Mouse (Mus musculus): ENCODE results near the gene Stab1. TPM values are rescaled to one million over a fixed set of nuclear protein-coding genes. Genes with fewer than 3 reads are reported as not detected.

The Stab1 gene
- total RNA-seq, 1 experiment, result 2.0 TPM

GRCm38 (mm10) chr14:31160196-31161150 is 8.0 kb downstream of the Stab1 start:
- Histone ChIP-seq H3K4me3 (ENCODE audit: insufficient read depth in 1 of 2, low read depth in 1 of 2, low read length in 2 of 2, poor library complexity in 1 of 2, severe bottlenecking in 1 of 2) (no peak overlapping the region), H3K4me1 (ENCODE audit: control insufficient read depth in 2 of 2, insufficient read depth in 2 of 2, low read length in 2 of 2, poor library complexity in 1 of 2) (peaks cover 0 to 8% of the 10 kb centered on the region in 2 experiments; a peak in 1 of 4 replicates), H3K36me3 (ENCODE audit: control insufficient read depth, insufficient read depth, low read length, poor library complexity, severe bottlenecking) (no peaks in the 10 kb centered on the region), H3K9me3 (ENCODE audit: control insufficient read depth, insufficient read depth, low read depth, low read length) (no peaks in the 10 kb centered on the region), H3K27ac (ENCODE audit: insufficient read depth, low read depth, low read length, poor library complexity, severe bottlenecking) (no peak overlapping the region), H3K9ac (ENCODE audit: insufficient read depth, low read depth, low read length, poor library complexity, severe bottlenecking) (no peak overlapping the region)
- in situ Hi-C loops (cut with MboI; ENCODE audit: low sequenced_read_pairs in 2 of 2, unreplicated experiment in 2 of 2), result no loop called here
- DNase-seq (ENCODE audit: low read depth, low spot score), result no peak
- TF ChIP-seq CHD2 (IDR thresholded peaks at IDR 0.05; ENCODE audit: low read depth, low read length), result no peak
- no peak for TF ChIP-seq ZNF384 (IDR thresholded peaks at IDR 0.05; ENCODE audit: low read depth, low read length)

GRCm38 (mm10) chr14:31145694-31146093 is 22.7 kb downstream of the Stab1 start:
- in situ Hi-C loops (cut with MboI; ENCODE audit: low sequenced_read_pairs in 2 of 2, unreplicated experiment in 2 of 2), result no loop called here
- TF ChIP-seq CHD2 (IDR thresholded peaks at IDR 0.05; ENCODE audit: low read depth, low read length), result no peak
- TF ChIP-seq MAFK (IDR thresholded peaks at IDR 0.05; ENCODE audit: insufficient read depth, low read depth, low read length), result no peak
- TF ChIP-seq ZNF384 (IDR thresholded peaks at IDR 0.05; ENCODE audit: low read depth, low read length), result no peak
- TF ChIP-seq ZC3H11A (IDR thresholded peaks at IDR 0.05; ENCODE audit: borderline replicate concordance, low read depth, low read length), result no peak
- no peak for TF ChIP-seq HCFC1 (IDR thresholded peaks at IDR 0.05; ENCODE audit: borderline replicate concordance, insufficient read depth, low read length)
- Histone ChIP-seq H3K36me3 (ENCODE audit: control insufficient read depth, insufficient read depth, low read length, poor library complexity, severe bottlenecking) (0 out of 2 replicates have a peak, but pooled peaks cover 2% of the 10 kb centered on the region), H3K27ac (ENCODE audit: insufficient read depth, low read depth, low read length, poor library complexity, severe bottlenecking) (no peak overlapping the region), H3K4me3 (ENCODE audit: insufficient read depth in 1 of 2, low read depth in 1 of 2, low read length in 2 of 2, poor library complexity in 1 of 2, severe bottlenecking in 1 of 2) (no peak overlapping the region), H3K4me1 (ENCODE audit: control insufficient read depth in 2 of 2, insufficient read depth in 2 of 2, low read length in 2 of 2, poor library complexity in 1 of 2) (no peaks in the 10 kb centered on the region), H3K9ac (ENCODE audit: insufficient read depth, low read depth, low read length, poor library complexity, severe bottlenecking) (no peak overlapping the region), H3K9me3 (ENCODE audit: control insufficient read depth, insufficient read depth, low read depth, low read length) (no peaks in the 10 kb centered on the region)
- DNase-seq (ENCODE audit: low read depth, low spot score), result no peak

GRCm38 (mm10) chr14:31141011-31141410 is 27.4 kb downstream of the Stab1 start:
- peaks cover 36% of the 10 kb centered on the region for H3K36me3 ChIP-seq (ENCODE audit: control insufficient read depth, insufficient read depth, low read length, poor library complexity, severe bottlenecking)
- no peak for DNase-seq (ENCODE audit: low read depth, low spot score)
- in situ Hi-C loops (cut with MboI; ENCODE audit: low sequenced_read_pairs in 2 of 2, unreplicated experiment in 2 of 2), result no loop called here
- H3K4me1 ChIP-seq (ENCODE audit: control insufficient read depth in 2 of 2, insufficient read depth in 2 of 2, low read length in 2 of 2, poor library complexity in 1 of 2), result peaks cover 6 to 16% of the 10 kb centered on the region in 2 experiments; a peak in 2 of 4 replicates
- H3K9me3 ChIP-seq (ENCODE audit: control insufficient read depth, insufficient read depth, low read depth, low read length), result no peaks in the 10 kb centered on the region
- no peak overlapping the region for H3K4me3 ChIP-seq (ENCODE audit: insufficient read depth in 1 of 2, low read depth in 1 of 2, low read length in 2 of 2, poor library complexity in 1 of 2, severe bottlenecking in 1 of 2)
- H3K27ac ChIP-seq (ENCODE audit: insufficient read depth, low read depth, low read length, poor library complexity, severe bottlenecking), result no peak overlapping the region
- H3K9ac ChIP-seq (ENCODE audit: insufficient read depth, low read depth, low read length, poor library complexity, severe bottlenecking), result no peak overlapping the region
- TF ChIP-seq MAFK (IDR thresholded peaks at IDR 0.05; ENCODE audit: insufficient read depth, low read depth, low read length), result no peak
- no peak for TF ChIP-seq ZNF384 (IDR thresholded peaks at IDR 0.05; ENCODE audit: low read depth, low read length)
- TF ChIP-seq ZC3H11A (IDR thresholded peaks at IDR 0.05; ENCODE audit: borderline replicate concordance, low read depth, low read length), result no peak
- TF ChIP-seq HCFC1 (IDR thresholded peaks at IDR 0.05; ENCODE audit: borderline replicate concordance, insufficient read depth, low read length), result no peak
- no peak for TF ChIP-seq CHD2 (IDR thresholded peaks at IDR 0.05; ENCODE audit: low read depth, low read length)

GRCm38 (mm10) chr14:31140141-31140540 is 28.3 kb downstream of the Stab1 start:
- in situ Hi-C loops (cut with MboI; ENCODE audit: low sequenced_read_pairs in 2 of 2, unreplicated experiment in 2 of 2), result no loop called here
- Histone ChIP-seq H3K9me3 (ENCODE audit: control insufficient read depth, insufficient read depth, low read depth, low read length) (no peaks in the 10 kb centered on the region), H3K4me1 (ENCODE audit: control insufficient read depth in 2 of 2, insufficient read depth in 2 of 2, low read length in 2 of 2, poor library complexity in 1 of 2) (peaks cover 6 to 16% of the 10 kb centered on the region in 2 experiments; a peak in 2 of 4 replicates), H3K36me3 (ENCODE audit: control insufficient read depth, insufficient read depth, low read length, poor library complexity, severe bottlenecking) (peaks cover 45% of the 10 kb centered on the region), H3K4me3 (ENCODE audit: insufficient read depth in 1 of 2, low read depth in 1 of 2, low read length in 2 of 2, poor library complexity in 1 of 2, severe bottlenecking in 1 of 2) (no peak overlapping the region), H3K27ac (ENCODE audit: insufficient read depth, low read depth, low read length, poor library complexity, severe bottlenecking) (no peak overlapping the region), H3K9ac (ENCODE audit: insufficient read depth, low read depth, low read length, poor library complexity, severe bottlenecking) (no peak overlapping the region)
- TF ChIP-seq ZNF384 (IDR thresholded peaks at IDR 0.05; ENCODE audit: low read depth, low read length) (no peak), CHD2 (IDR thresholded peaks at IDR 0.05; ENCODE audit: low read depth, low read length) (no peak)
- no peak for DNase-seq (ENCODE audit: low read depth, low spot score)

Data from ES-E14 (cell line).